Mouse (Mus musculus) adrenal gland, postnatal 36 days (tissue): ENCODE measurements around the gene Prrg2. TPM values are rescaled to one million over a fixed set of nuclear protein-coding genes. Genes with fewer than 3 reads are reported as not detected.

Source experiments
- DNase-seq, 2 experiments: peaks; one replicate each; pipeline ENCODE4 v3.0.0; 2021; ENCODE audit warnings: mixed read lengths in 1 of 2
- total RNA-seq, 2 experiments: library from RNA; stranded (reverse); gene quantifications; 2 replicates each; pipeline ENCODE4 v1.2.3; 2021

Prrg2 gene
- total RNA-seq, 2 experiments from 2014 or later, result 18.1 to 20.5 TPM

- DNase-seq, result no peak
Observed at GRCm38 (mm10) chr7:45058607-45059571, 3.6 kb downstream of the Prrg2 start.

- no peak for DNase-seq
Observed at GRCm38 (mm10) chr7:45056972-45057348, 5.5 kb downstream of the Prrg2 start.

- DNase-seq, result no peak
Observed at GRCm38 (mm10) chr7:45056329-45056971, 6.0 kb downstream of the Prrg2 start.

GRCm38 (mm10) chr7:45053931-45054510 is 8.5 kb downstream of the Prrg2 start:
- DNase-seq, result peak; percentile 96

GRCm38 (mm10) chr7:45053117-45053930 is 9.2 kb downstream of the Prrg2 start:
- DNase-seq, result peak; percentile 79 to 87

- no peak for DNase-seq
Observed at GRCm38 (mm10) chr7:45052862-45053116, 9.7 kb downstream of the Prrg2 start, which contains the start of gene Prr12. Prr12 (minus strand) TSS chr7:45052881.

GRCm38 (mm10) chr7:45052181-45052861 is 10.2 kb downstream of the Prrg2 start:
- peak in 1 of 2 experiments; percentile 53 for DNase-seq

GRCm38 (mm10) chr7:45051601-45051974 is 10.9 kb downstream of the Prrg2 start:
- DNase-seq, result no peak

- peak; percentile 80 to 88 for DNase-seq
Observed at GRCm38 (mm10) chr7:45050945-45051600, 11.4 kb downstream of the Prrg2 start.

GRCm38 (mm10) chr7:45048923-45049657 is 13.4 kb downstream of the Prrg2 start:
- DNase-seq, result no peak

- no peak for DNase-seq
Observed at GRCm38 (mm10) chr7:45048001-45048890, 14.2 kb downstream of the Prrg2 start.

- no peak for DNase-seq
Observed at GRCm38 (mm10) chr7:45047491-45047890, 15.0 kb downstream of the Prrg2 start.

GRCm38 (mm10) chr7:45046853-45047350 is 15.6 kb downstream of the Prrg2 start:
- DNase-seq, result no peak

GRCm38 (mm10) chr7:45045741-45046140 is 16.7 kb downstream of the Prrg2 start:
- no peak for DNase-seq

- DNase-seq, result no peak
Observed at GRCm38 (mm10) chr7:45043307-45043706, 19.2 kb downstream of the Prrg2 start.

GRCm38 (mm10) chr7:45040851-45041250 is 21.6 kb downstream of the Prrg2 start:
- DNase-seq, result no peak

- no peak for DNase-seq
Observed at GRCm38 (mm10) chr7:45038411-45038810, 24.1 kb downstream of the Prrg2 start.

GRCm38 (mm10) chr7:45037720-45038361 is 24.6 kb downstream of the Prrg2 start:
- DNase-seq, result peak; percentile 74 to 75

GRCm38 (mm10) chr7:45036702-45037101 is 25.8 kb downstream of the Prrg2 start:
- DNase-seq, result no peak
